In the genomic region with DNA sequence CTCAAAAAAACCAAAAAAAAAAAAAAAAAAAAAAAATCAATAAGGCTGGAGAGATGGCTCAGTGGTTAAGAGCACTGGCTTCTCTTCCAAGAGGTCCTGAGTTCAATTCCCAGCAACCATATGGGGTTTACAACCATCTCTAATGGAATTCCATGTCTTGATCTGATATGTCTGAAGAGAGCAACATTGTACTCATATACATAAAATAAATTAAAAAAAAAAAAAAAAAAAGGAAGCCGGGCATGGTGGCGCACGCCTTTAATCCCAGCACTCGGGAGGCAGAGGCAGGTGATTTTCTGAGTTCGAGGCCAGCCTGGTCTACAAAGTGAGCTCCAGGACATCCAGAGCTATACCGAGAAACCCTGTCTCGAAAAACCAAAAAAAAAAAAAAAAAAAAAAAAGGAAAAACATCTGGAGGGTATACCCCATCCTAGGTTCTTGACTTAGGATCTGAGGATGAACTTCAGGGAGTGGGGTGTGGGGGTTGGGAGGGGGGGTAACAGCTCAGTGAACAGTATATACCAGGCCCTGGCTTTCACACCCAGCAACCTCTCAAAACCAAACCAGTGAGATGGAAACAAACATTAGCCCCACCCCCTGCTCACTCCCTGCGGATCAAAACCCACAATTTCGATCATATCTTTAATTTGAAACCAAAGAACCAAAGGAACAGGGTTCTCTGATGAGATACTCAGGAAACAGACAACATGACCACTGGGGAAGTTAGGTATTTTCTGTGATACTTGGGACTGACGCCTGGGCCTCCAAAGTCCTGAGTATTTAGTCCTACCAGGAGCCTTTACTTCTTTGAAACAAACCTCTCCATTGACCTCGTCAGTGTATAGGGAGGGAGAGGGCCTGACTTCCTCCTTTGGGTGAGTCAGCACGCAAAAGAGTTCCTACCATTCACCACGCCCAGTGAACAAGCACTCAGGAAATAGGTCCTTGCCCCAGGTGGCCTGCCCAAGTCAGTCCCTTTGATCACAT, we compare ENCODE assay signal across 1 mouse cellular context.
A peak's percentile ranks its signal among the peaks of the same experiment; 100 is the strongest.
TF ChIP-seq lines count a peak whose summit lies in the region.

No protein-coding gene starts in this region.

TF ChIP-seq in ES-E14, 5 proteins besides CTCF, POLR2A, EP300 and RAD21:
- TF ChIP-seq MAFK (IDR thresholded peaks at IDR 0.05; ENCODE audit: insufficient read depth, low read depth, low read length) (0 out of 2 replicates have a peak, but pooled peaks have one; percentile 51), CHD2 (IDR thresholded peaks at IDR 0.05; ENCODE audit: low read depth, low read length) (no peak), ZC3H11A (IDR thresholded peaks at IDR 0.05; ENCODE audit: borderline replicate concordance, low read depth, low read length) (no peak), HCFC1 (IDR thresholded peaks at IDR 0.05; ENCODE audit: borderline replicate concordance, insufficient read depth, low read length) (no peak), ZNF384 (IDR thresholded peaks at IDR 0.05; ENCODE audit: low read depth, low read length) (no peak)
